Mouse (Mus musculus): Measurements from ENCODE around the gene 4933427D14Rik.

DNA sequence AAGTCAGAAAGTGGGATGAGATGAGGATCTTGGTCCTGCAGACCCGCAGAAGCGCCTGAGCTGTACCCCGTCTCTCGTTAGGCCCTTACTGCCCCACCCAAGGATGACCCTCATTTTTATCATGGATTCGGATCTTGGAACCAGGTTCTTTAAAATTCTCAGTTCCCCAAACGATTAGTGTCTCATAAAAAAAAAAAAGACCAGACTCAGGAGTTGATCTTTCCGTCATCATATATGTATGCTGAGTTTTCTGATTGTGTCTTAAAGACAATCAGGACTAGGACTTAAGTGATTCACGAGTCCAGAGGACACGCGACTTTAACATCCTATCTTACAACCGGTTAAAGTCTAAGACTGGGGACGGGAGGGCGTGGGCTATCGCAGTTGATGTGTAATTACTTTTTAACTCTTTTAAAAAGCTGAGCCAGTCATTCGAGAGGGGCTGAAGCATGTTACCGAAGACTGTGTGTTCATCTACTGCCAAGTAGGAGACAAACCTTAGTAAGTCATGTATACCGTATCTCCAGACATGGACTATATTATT, 647 bp upstream of the 4933427D14Rik start:
- TF ChIP-seq CTCF (IDR thresholded peaks at IDR 0.05) (no peak), EP300 (IDR thresholded peaks at IDR 0.05) (no peak)
